8 mouse cellular contexts compared by ENCODE assay signal in genomic region chr6:7692037-7692436, GRCm38 (mm10). TPM values are rescaled to one million over a fixed set of nuclear protein-coding genes. Genes with fewer than 3 reads are reported as not detected.
A peak's percentile ranks its signal among the peaks of the same experiment; 100 is the strongest.
DNase-seq lines count a peak whose midpoint lies in the region; ATAC-seq and TF ChIP-seq lines count a peak whose summit lies in the region.

No protein-coding gene starts in this region.

- peak overlapping the region; percentile 99 for H3K4me2 ChIP-seq in kidney, embryonic 15.5 days
- peak overlapping the region; percentile 87 for H3K4me2 ChIP-seq in hindbrain, embryonic 16.5 days (ENCODE audit: low read length)
- peak overlapping the region; percentile 71 for H3K4me2 ChIP-seq in midbrain, embryonic 16.5 days (ENCODE audit: low read length)

- 0 out of 2 replicates have a peak, but pooled peaks cover 4% of the 10 kb centered on the region for H3K27me3 ChIP-seq in kidney, embryonic 15.5 days
- no peaks in the 10 kb centered on the region for H3K27me3 ChIP-seq in kidney, adult 2 months (replicated peaks; ENCODE audit: control insufficient read depth, insufficient read depth, low read length)
- no peaks in the 10 kb centered on the region; the same call in 1 of the 2 replicates for H3K27me3 ChIP-seq in hindbrain, embryonic 16.5 days (replicated peaks; ENCODE audit: control insufficient read depth, insufficient read depth, low read length)
- H3K27me3 ChIP-seq in midbrain, embryonic 16.5 days (ENCODE audit: control insufficient read depth, insufficient read depth, low read depth, low read length), result no peaks in the 10 kb centered on the region

- no peak overlapping the region for H3K27ac ChIP-seq in kidney, embryonic 15.5 days
- H3K27ac ChIP-seq in kidney, adult 2 months (ENCODE audit: insufficient read depth, low read depth, low read length), result no peak overlapping the region
- no peak overlapping the region for H3K27ac ChIP-seq in cortical plate, adult 2 months (ENCODE audit: insufficient read depth, low read length)
- H3K27ac ChIP-seq in hindbrain, embryonic 16.5 days (ENCODE audit: low read depth, low read length), result no peak overlapping the region
- H3K27ac ChIP-seq in midbrain, embryonic 16.5 days (ENCODE audit: low read length), result no peak overlapping the region

- no peak for ATAC-seq in kidney, embryonic 15.5 days (replicated peaks; ENCODE audit: low FRiP score)
- ATAC-seq in hindbrain, embryonic 16.5 days, result no peak
- ATAC-seq in midbrain, embryonic 16.5 days, result no peak
- no peak for ATAC-seq in activated CD4-positive, CD25-positive, alpha-beta regulatory T cell, adult 4 months

- peaks cover 9% of the 10 kb centered on the region; the same call in 1 of the 2 replicates for H3K4me1 ChIP-seq in kidney, embryonic 15.5 days
- no peaks in the 10 kb centered on the region for H3K4me1 ChIP-seq in kidney, adult 2 months (ENCODE audit: control insufficient read depth, insufficient read depth, low read length)
- no peaks in the 10 kb centered on the region for H3K4me1 ChIP-seq in cortical plate, adult 2 months (ENCODE audit: control insufficient read depth, insufficient read depth, low read length)
- H3K4me1 ChIP-seq in hindbrain, embryonic 16.5 days (ENCODE audit: control insufficient read depth, insufficient read depth, low read depth, low read length), result peaks cover 3% of the 10 kb centered on the region; the same call in 1 of the 2 replicates
- H3K4me1 ChIP-seq in midbrain, embryonic 16.5 days (ENCODE audit: control insufficient read depth, insufficient read depth, low read length), result peaks cover 6% of the 10 kb centered on the region

- no peak overlapping the region for H3K9ac ChIP-seq in kidney, embryonic 15.5 days
- peak overlapping the region; percentile 81; the same call in 1 of the 2 replicates for H3K9ac ChIP-seq in hindbrain, embryonic 16.5 days (ENCODE audit: low read depth, low read length)
- H3K9ac ChIP-seq in midbrain, embryonic 16.5 days (ENCODE audit: low read depth, low read length), result peak overlapping the region; percentile 79

- no peak for DNase-seq in kidney, adult 2 months
- no peak for DNase-seq in gastrocnemius, adult 18-20 months (ENCODE audit: low spot score)
- no peak for DNase-seq in thymus, postnatal 0 days (ENCODE audit: low spot score)

- H3K4me3 ChIP-seq in kidney, embryonic 15.5 days (replicated peaks), result peak overlapping the region; percentile 71
- no peak overlapping the region for H3K4me3 ChIP-seq in kidney, adult 2 months (ENCODE audit: insufficient read depth, low read depth, low read length)
- H3K4me3 ChIP-seq in cortical plate, adult 2 months (ENCODE audit: insufficient read depth, low read length), result peak overlapping the region; percentile 79; the same call in 1 of the 2 replicates
- H3K4me3 ChIP-seq in hindbrain, embryonic 16.5 days (ENCODE audit: low read length), result peak overlapping the region; percentile 88
- peak overlapping the region; percentile 79 for H3K4me3 ChIP-seq in midbrain, embryonic 16.5 days (ENCODE audit: low read depth, low read length)

- TF ChIP-seq POLR2A in kidney, adult 2 months (IDR thresholded peaks at IDR 0.05; ENCODE audit: low read depth, low read length), result no peak
- no peak for TF ChIP-seq POLR2A in cortical plate, adult 2 months (IDR thresholded peaks at IDR 0.05; ENCODE audit: extremely low read depth, insufficient read depth, low read length)

- H3K36me3 ChIP-seq in kidney, embryonic 15.5 days, result no peaks in the 10 kb centered on the region
- H3K36me3 ChIP-seq in kidney, adult 2 months (ENCODE audit: control insufficient read depth, insufficient read depth, low read length), result no peaks in the 10 kb centered on the region
- H3K36me3 ChIP-seq in hindbrain, embryonic 16.5 days (ENCODE audit: control insufficient read depth, insufficient read depth, low read length), result no peaks in the 10 kb centered on the region
- no peaks in the 10 kb centered on the region for H3K36me3 ChIP-seq in midbrain, embryonic 16.5 days (ENCODE audit: control insufficient read depth, insufficient read depth, low read length)

- no peak for TF ChIP-seq CTCF in kidney, adult 2 months (conservative IDR thresholded peaks at IDR 0.05; ENCODE audit: insufficient read depth, insufficient read length, low read depth, low read length)
- TF ChIP-seq CTCF in cortical plate, adult 2 months (IDR thresholded peaks at IDR 0.05; ENCODE audit: extremely low read depth, insufficient read depth, low read length), result no peak

- WGBS in kidney, embryonic 15.5 days, result 39% methylated on average over 15 of the region's 15 CpGs
- 59% methylated on average over 15 of the region's 15 CpGs for WGBS in kidney, adult 2 months
- 37% methylated on average over 15 of the region's 15 CpGs for WGBS in hindbrain, embryonic 16.5 days
- WGBS in midbrain, embryonic 16.5 days, result 40% methylated on average over 15 of the region's 15 CpGs

- H3K9me3 ChIP-seq in kidney, embryonic 15.5 days (replicated peaks), result no peaks in the 10 kb centered on the region
- H3K9me3 ChIP-seq in hindbrain, embryonic 16.5 days (ENCODE audit: control insufficient read depth, low read length), result no peaks in the 10 kb centered on the region
- H3K9me3 ChIP-seq in midbrain, embryonic 16.5 days (replicated peaks; ENCODE audit: control insufficient read depth, low read length, poor library complexity, severe bottlenecking), result no peaks in the 10 kb centered on the region

RNA-seq across cellular contexts. Expression of gene Asns, which starts 1.0 kb away (rescaled TPM):
- 32.8 and 38.1 TPM in 2 replicates for polyA plus RNA-seq in kidney, embryonic 15.5 days (2015; fragmentation: Nextera tagmentation; extraction: Ambion mirVana)
- 8.3 and 9.2 TPM in 2 replicates for polyA plus RNA-seq in kidney, adult 2 months (2012; rRNA removed)
- polyA plus RNA-seq in cortical plate, adult 2 months (2012; rRNA removed), result 86.3 and 88.9 TPM in 2 replicates
- 118 and 131 TPM in 2 replicates for polyA plus RNA-seq in hindbrain, embryonic 16.5 days (2015; fragmentation: Nextera tagmentation; extraction: Ambion mirVana)
- polyA plus RNA-seq in midbrain, embryonic 16.5 days (2015; fragmentation: Nextera tagmentation; extraction: Ambion mirVana), result 104 and 114 TPM in 2 replicates
- total RNA-seq in gastrocnemius, adult 18-20 months (2021), result 1 to 10 TPM; 1.7 to 2.6 TPM
- polyA plus RNA-seq in activated CD4-positive, CD25-positive, alpha-beta regulatory T cell, adult 4 months (2017; shearing (Covaris generic)), result 10 to 100 TPM; 16.5 to 34.2 TPM
- 17.0 and 17.3 TPM in 2 replicates for polyA plus RNA-seq in thymus, postnatal 0 days (2015; fragmentation: Nextera tagmentation; extraction: Ambion mirVana)
